Mouse (Mus musculus): ENCODE data around the gene Galnt14.

Galnt14 gene

DNA sequence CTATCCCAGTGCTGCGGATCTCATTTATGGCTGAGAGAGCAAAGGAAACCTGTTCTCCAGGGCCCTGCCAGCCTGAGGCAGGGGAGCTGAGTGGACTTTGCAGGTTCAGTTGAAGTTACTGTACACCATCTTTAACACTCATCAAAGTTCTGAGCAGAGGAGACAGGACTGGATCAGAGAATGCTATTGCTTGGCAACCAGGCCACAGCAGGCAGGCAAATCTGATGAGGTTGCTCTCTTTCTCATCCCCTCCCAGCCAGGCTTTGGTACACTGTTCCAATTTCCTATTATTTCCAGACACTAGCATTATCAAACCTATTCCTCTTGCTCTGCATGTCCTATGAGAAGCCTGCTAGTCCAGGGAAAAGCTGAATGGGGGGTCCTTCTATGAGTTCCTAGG, 41.3 kb downstream of the Galnt14 start:
- DNase-seq (ENCODE audit: low spot score), result no peak

DNA sequence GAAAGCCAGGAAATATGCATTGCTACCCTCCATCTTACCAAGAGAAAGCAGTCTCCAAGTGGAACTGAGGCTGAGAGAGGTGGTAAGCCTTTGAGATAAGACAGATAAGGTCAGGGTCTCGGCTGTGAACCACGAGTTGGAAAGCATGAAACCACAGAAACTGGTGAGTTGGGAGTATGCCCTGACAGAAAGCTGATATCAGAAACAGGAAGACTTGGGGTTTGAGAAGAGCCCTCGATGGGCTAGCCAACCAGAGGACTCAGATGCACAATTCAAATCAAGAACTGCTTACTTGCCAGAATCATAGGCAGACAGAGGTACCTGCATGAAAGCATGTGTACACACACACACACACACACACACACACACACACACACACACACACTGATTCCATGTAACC, 47.0 kb downstream of the Galnt14 start:
- DNase-seq (ENCODE audit: low spot score), result no peak

DNA sequence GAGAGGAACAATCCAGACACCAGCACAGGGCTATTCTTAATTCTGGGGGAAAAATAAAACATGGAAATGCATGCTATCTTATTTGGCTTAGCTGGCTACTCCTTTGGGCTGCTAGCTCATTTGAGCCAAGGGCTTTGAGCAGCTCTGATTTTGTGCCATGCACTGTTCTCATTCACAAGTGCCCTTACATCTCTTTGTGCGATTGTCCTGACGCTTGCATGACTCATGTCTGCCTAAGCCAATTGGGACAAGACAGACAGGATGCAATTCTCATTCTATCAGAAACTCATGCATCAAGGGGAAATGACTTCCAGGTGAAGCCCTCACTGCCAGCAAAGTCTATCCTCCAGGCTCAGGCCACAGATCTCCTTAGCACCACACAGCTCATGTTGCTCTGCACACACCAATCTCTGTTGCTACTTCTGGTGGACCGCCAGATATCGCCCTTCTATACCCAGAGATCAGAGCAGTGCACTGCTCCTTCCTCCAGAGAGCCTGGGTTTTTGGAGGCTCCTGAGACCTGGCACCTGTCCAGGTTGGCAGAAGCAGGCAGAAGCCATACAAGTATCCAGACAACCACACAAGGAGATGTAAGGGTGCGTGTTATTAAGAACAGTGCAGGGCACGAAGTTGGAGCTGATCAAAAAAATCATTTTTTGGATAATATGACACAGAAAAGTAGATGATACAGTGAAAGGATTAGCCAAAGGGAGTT, 51.4 kb downstream of the Galnt14 start:
- no peak for DNase-seq (ENCODE audit: low spot score)

- DNase-seq (ENCODE audit: low spot score), result no peak
Observed at GRCm38 (mm10) chr17:73656373-73656772, 53.9 kb downstream of the Galnt14 start.

DNA sequence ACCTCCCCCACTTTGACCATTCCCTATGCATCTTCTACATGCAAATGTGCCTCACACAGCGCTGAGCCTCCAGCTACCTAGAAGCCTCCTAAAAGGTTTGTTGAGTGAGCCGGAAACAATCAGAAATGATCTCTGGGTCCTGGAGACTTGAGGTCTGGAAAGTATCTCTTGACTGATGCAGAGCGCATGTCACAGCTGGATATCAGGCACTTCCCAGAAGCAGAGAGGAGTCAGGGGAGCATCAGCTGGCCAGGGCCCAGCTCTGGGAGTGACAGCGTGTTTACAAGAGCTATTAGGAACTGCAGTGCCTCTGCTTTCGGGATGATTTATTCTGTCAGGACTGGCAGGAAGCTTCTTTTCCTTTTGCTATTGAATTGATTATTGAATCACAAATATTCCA, 56.0 kb downstream of the Galnt14 start:
- no peak for DNase-seq (ENCODE audit: low spot score)

DNA sequence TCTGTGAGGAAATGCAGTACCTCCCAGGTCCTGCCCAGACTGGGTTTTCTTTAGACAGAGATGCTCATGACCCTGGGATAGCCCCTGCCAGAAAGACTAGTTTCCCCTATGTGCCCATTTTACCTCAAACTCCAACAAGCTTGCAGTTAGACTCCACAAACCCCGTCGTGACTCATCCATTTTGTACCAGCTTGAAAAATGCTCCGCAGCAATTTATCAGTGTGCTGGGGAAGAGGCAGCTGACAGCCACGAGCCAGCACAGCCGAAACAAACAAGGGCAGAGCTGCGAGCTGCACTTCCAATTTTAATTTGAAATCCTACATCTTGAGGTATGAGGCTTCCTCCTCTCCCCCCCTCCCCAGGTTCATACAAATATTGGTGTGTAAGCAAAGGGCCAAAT, 60.9 kb downstream of the Galnt14 start:
- no peak for DNase-seq (ENCODE audit: low spot score)

DNA sequence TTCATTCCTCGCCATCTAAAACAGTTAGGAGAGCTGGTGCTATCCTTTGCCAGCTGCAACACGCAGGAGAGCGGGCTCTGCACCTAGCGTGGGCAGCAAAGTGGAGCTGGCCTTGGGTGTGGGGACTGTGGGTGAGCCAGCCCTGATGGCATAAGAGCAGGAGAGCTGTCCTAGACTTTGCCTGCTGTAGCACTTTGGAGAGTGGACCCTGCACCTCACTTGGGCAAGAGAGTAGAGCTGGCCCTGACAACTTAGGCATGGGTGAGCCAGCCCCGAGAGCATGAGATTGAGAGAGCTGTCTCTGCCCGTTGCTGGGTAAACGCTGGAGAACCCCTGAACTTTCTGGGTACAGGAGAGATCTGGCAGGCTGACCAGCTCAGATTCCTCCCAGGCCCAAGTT, 68.6 kb downstream of the Galnt14 start:
- DNase-seq (ENCODE audit: low spot score), result no peak

- no peak for DNase-seq (ENCODE audit: low spot score)
Observed at GRCm38 (mm10) chr17:73640117-73640480, 70.2 kb downstream of the Galnt14 start.

GRCm38 (mm10) chr17:73639401-73640116, 70.7 kb downstream of the Galnt14 start:
- no peak for DNase-seq (ENCODE audit: low spot score)

DNA sequence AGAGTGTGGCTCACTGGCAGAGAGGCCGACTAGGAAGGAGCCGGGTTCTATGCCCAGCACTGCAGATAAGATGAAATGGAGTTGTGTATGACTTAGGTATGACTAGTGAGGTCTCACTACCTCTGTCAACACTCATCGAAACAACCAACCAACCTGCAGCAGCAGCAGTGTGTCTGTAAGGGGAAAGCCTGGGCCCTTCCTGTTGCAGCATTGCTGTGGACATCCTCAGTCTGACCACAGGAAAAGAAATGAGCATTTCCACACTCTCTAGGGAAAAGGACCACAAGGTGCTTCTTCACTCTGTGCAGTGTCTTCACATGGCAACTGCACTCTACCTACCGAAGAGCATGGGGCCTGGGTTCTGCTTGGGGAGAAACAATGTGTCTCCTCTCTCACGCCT, 73.3 kb downstream of the Galnt14 start:
- no peak for DNase-seq (ENCODE audit: low spot score)

DNA sequence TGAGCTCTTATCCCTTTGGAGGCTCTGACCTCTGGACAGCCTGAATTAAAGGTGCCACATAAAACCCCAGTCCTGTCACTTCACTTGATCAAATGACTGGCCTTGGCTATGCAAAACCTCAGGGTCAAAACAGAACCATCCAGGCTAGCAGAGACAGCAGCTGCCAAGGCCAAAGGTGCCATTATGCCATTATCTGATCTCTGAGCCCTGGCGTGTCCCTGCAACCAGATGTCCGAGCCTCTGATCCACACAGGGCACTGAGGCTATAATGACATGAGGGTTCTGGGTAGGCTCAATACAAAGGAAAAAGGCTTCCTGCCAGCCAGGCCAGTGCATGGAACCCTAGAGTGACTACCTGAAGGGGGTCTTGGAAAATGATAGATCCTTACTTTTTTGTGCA, 75.4 kb downstream of the Galnt14 start:
- DNase-seq (ENCODE audit: low spot score), result no peak

GRCm38 (mm10) chr17:73633991-73634710, 76.1 kb downstream of the Galnt14 start:
- DNase-seq (ENCODE audit: low spot score), result no peak

DNA sequence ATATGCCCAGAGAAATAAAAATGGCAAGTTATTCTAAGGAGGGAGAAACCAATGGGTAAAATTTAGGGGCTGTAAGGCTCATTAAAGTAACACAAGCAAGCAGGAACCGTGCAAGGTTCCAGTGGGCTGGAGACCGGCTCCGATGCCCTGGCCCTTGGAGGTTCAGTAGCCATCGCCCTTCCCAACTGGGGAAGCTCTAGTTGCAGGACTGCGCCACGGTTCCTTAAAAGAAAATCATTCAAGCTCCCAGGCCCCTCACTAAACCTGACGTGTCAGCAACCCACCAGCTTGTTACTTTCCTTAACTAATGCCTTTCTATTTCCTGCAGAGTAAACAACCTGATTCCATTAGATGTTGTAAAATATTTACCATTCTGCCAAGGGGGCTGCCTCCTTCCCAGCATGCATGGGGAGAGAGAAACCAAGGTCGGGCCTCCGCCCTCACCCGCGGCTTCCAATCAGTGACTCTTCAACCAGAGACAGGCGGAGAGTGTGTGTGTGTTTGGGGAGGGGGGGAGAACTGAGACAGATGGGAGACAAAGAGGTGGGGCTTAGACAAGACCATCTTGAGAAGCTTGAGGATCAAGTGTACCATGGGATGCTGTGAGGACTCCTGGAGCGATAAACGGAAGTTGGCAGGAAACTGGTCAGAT, 81.9 kb downstream of the Galnt14 start:
- no peak for DNase-seq (ENCODE audit: low spot score)

DNA sequence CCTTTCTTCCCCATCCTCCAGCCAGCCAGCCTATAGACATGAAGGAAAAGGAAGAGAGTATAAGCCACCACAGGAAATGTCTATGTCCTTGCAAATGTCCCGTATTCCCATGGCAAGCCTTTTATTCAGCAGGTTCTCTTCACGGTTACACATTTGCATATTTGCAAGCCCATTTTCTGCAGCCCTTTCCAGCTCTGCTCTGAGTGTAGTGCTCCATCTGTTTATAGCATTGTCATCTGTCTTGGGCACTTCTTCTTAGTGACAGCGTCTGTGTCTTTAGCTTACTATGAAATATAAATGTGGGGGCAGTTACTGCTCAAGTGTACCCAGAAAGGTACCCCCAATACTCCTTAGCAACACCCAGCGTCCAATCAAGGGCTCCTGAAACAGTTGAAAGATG, 83.3 kb downstream of the Galnt14 start:
- no peak for DNase-seq (ENCODE audit: low spot score)

GRCm38 (mm10) chr17:73620049-73620448, 90.2 kb downstream of the Galnt14 start:
- DNase-seq (ENCODE audit: low spot score), result no peak

- DNase-seq (ENCODE audit: low spot score), result no peak
Observed at GRCm38 (mm10) chr17:73602552-73603478, 107.4 kb downstream of the Galnt14 start.

DNA sequence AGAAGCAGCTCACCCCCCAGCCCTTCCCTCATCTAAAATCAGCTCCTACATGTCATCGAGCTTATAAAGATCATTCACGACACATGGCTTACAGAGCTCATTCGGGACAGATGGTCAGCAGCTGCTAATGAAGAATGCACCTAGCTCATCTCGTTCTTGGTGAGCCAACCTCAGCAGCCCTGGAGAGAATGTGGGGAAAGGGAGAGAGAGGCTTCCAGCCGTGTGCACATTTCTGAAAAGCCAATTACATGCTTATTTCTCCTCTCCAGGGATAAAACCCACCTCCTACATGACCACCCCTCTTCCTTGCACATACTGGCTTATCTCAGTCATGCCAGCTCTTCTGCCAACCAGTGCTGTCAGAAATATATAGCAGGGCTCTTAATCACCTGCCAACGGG, 110.3 kb downstream of the Galnt14 start:
- DNase-seq (ENCODE audit: low spot score), result no peak

DNA sequence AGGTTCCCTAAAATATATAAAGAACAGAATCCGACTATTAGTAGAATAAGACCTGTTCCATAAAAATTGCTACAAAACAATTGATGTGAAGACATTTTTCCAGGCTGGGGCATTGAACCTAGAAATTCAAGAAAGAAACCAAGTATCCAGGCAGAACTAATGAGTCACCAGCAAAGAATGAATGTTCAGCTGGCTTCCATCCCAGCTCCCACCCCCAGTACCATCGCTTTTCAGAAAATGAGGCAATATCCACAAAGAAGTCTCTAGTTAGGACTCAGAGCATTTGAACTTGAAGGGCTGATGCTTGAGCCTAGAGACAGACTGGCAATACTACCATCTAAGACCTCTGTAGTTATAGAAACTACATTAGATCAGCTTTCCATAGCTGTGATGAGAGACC, 118.2 kb downstream of the Galnt14 start:
- no peak for DNase-seq (ENCODE audit: low spot score)

DNA sequence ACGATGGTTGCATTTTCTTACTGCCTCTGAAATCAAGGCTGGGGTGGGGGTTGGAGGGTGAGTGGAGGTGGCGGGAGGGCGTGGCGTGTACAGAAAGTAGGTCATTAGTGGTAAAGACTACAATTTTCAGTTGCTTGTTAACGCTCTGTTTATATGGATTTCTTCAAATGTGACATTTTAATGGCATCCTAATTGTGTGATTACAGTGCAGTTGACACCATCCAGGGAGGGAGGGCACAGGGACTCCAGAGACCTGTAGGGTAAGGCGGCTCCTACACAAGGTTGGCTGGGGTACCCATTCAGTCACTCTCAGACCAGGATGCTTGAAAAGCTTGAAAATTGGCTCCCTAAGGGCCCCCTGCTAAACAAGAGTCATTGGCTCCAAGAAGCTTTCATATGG, 122.7 kb downstream of the Galnt14 start:
- DNase-seq (ENCODE audit: low spot score), result no peak

DNA sequence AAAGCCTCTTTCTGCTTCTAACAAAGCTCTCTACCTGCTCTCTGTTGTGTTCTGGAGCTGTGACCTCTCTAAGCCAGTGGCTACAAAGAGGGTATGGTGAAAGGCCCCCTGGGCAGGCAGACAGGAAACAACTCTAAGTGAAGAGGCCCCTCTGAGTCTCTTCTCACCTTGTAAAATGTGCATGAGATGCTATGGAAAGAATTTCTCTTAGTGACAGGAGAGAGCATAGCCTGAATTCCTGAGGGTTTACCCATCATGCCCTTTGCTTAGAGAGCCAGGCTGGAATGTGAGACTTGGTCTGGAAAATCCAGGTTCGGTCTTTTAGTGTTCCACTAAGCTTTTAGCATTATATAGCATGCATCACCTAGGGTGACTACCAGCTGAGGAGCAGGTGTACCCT, 136.1 kb downstream of the Galnt14 start:
- DNase-seq (ENCODE audit: low spot score), result no peak

DNA sequence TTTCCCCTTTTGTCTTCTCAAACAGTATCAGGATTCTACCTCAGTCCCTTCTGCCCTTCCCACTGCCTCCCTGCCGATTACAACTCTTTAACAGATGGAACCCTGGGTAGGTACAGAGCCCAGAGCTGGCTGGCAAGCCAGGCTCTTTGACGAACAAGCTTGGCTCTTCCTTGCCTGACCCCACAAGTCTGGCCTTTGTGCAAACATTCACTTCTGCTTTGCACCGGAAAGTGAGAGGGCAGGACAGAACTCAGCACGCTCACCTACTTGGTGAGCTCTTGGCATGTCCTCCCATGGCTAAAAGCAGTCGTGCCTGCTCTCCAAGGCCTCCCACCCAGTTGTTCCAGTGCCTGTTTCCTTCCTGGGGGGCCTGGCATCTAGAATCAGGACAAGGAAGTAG, 137.4 kb downstream of the Galnt14 start:
- no peak for DNase-seq (ENCODE audit: low spot score)

DNA sequence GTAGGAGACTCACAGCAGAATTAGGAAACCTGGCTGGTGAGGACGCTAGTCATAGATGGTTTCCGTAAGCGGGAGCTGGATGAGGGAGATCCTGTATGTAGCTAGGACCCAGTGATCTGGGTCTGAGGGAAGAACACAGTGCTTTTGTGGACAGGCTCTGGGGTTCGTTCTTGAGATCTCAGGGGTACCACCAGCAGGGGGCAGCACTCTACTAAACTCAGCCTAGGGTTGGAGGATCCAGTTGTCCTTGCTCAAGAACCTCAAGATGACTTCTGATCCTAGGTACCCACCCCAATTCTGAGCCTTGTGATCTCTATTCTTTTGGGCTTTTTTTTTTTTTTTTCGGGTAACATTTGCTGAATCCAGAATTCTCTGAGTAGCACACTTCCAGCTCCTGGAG, 137.8 kb downstream of the Galnt14 start:
- peak; percentile 12 for DNase-seq (ENCODE audit: low spot score)
